Mouse (Mus musculus): ENCODE results near the gene Pnkd. TPM values are rescaled to one million over a fixed set of nuclear protein-coding genes. Genes with fewer than 3 reads are reported as not detected.

Pnkd gene
- total and polyA plus RNA-seq, 3 experiments = 52.5 to 64.2 TPM; not detected in 1

- Histone ChIP-seq H3K27ac (ENCODE audit: control insufficient read depth, low read depth, low read length) (no peak overlapping the region), H3K4me3 (ENCODE audit: control insufficient read depth in 1 of 2, insufficient read depth in 1 of 2, low read depth in 2 of 2, low read length in 2 of 2) (no peak overlapping the region), H3K4me1 (ENCODE audit: control insufficient read depth in 1 of 2, insufficient read depth in 2 of 2, low read length in 2 of 2) (peaks cover 8 to 19% of the 10 kb centered on the region in 2 experiments), H3K9me3 (replicated peaks; ENCODE audit: insufficient read depth, low read length) (no peaks in the 10 kb centered on the region), H3K79me2 (ENCODE audit: control insufficient read depth, insufficient read depth, low read length, poor library complexity) (no peaks in the 10 kb centered on the region), H3K27me3 (ENCODE audit: control insufficient read depth in 1 of 2, insufficient read depth in 2 of 2, low read length in 2 of 2) (no peaks in the 10 kb centered on the region), H3K36me3 (ENCODE audit: control insufficient read depth in 1 of 2, insufficient read depth in 2 of 2, low read length in 2 of 2) (peaks cover 0 to 13% of the 10 kb centered on the region in 2 experiments; a peak in 2 of 4 replicates), H3K9ac (ENCODE audit: control insufficient read depth, low read depth, low read length, poor library complexity, severe bottlenecking) (no peak overlapping the region)
- TF ChIP-seq GATA1 (IDR thresholded peaks at IDR 0.05; ENCODE audit: low read depth, low read length) (no peak), MAFK (IDR thresholded peaks at IDR 0.05; ENCODE audit: borderline replicate concordance, low read depth, low read length) (no peak), ETS1 (IDR thresholded peaks at IDR 0.05; ENCODE audit: low read depth, low read length) (no peak), USF1 (IDR thresholded peaks at IDR 0.05; ENCODE audit: low read depth, low read length) (no peak), ZNF384 (IDR thresholded peaks at IDR 0.05; ENCODE audit: low read depth, low read length) (no peak)
- DNase-seq (ENCODE audit: low read depth, low spot score) = no peak
Observed at GRCm38 (mm10) chr1:74335436-74336170, 50.9 kb downstream of the Pnkd start.

- no peak overlapping the region for H3K4me3 ChIP-seq (ENCODE audit: control insufficient read depth in 1 of 2, insufficient read depth in 1 of 2, low read depth in 2 of 2, low read length in 2 of 2)
- no peaks in the 10 kb centered on the region for H3K36me3 ChIP-seq (ENCODE audit: control insufficient read depth in 1 of 2, insufficient read depth in 2 of 2, low read length in 2 of 2)
- DNase-seq (ENCODE audit: low read depth, low spot score) = no peak
- TF ChIP-seq USF2 (IDR thresholded peaks at IDR 0.05; ENCODE audit: borderline replicate concordance in 1 of 2, insufficient read depth in 1 of 2, low read depth in 1 of 2, low read length in 2 of 2) = no peak
- no peak for TF ChIP-seq MAX (IDR thresholded peaks at IDR 0.05; ENCODE audit: low read length)
- no peaks in the 10 kb centered on the region for H3K9me3 ChIP-seq (replicated peaks; ENCODE audit: insufficient read depth, low read length)
- no peaks in the 10 kb centered on the region for H3K27me3 ChIP-seq (ENCODE audit: control insufficient read depth in 1 of 2, insufficient read depth in 2 of 2, low read length in 2 of 2)
- H3K27ac ChIP-seq (ENCODE audit: control insufficient read depth, low read depth, low read length) = no peak overlapping the region
- H3K79me2 ChIP-seq (ENCODE audit: control insufficient read depth, insufficient read depth, low read length, poor library complexity) = no peaks in the 10 kb centered on the region
- peaks cover 2 to 4% of the 10 kb centered on the region in 2 experiments; a peak in 1 of 4 replicates for H3K4me1 ChIP-seq (ENCODE audit: control insufficient read depth in 1 of 2, insufficient read depth in 2 of 2, low read length in 2 of 2)
- no peak overlapping the region for H3K9ac ChIP-seq (ENCODE audit: control insufficient read depth, low read depth, low read length, poor library complexity, severe bottlenecking)
Observed at GRCm38 (mm10) chr1:74337241-74337771, 52.6 kb downstream of the Pnkd start.

- H3K27me3 ChIP-seq (ENCODE audit: control insufficient read depth in 1 of 2, insufficient read depth in 2 of 2, low read length in 2 of 2) = no peaks in the 10 kb centered on the region
- no peak overlapping the region for H3K27ac ChIP-seq (ENCODE audit: control insufficient read depth, low read depth, low read length)
- no peak for TF ChIP-seq ZC3H11A (IDR thresholded peaks at IDR 0.05; ENCODE audit: low read depth, low read length)
- no peak for TF ChIP-seq SMC3 (IDR thresholded peaks at IDR 0.05; ENCODE audit: low read depth, low read length)
- TF ChIP-seq GATA1 (IDR thresholded peaks at IDR 0.05; ENCODE audit: low read depth, low read length) = no peak
- TF ChIP-seq POLR2AphosphoS2 (IDR thresholded peaks at IDR 0.05; ENCODE audit: low read length) = no peak
- no peak for TF ChIP-seq CTCF (IDR thresholded peaks at IDR 0.05 in 2 of 3, conservative IDR thresholded peaks at IDR 0.05 in 1 of 3; ENCODE audit: control insufficient read depth in 1 of 3, insufficient read depth in 1 of 3, low read depth in 2 of 3, low read length in 3 of 3, poor library complexity in 1 of 3, severe bottlenecking in 1 of 3)
- no peak for TF ChIP-seq TCF12 (IDR thresholded peaks at IDR 0.05; ENCODE audit: low read depth, low read length)
- no peak for TF ChIP-seq E2F4 (IDR thresholded peaks at IDR 0.05; ENCODE audit: borderline replicate concordance, low read depth, low read length)
- no peak for TF ChIP-seq EP300 (IDR thresholded peaks at IDR 0.05; ENCODE audit: low read depth in 1 of 2, low read length in 2 of 2)
- TF ChIP-seq CHD2 (IDR thresholded peaks at IDR 0.05; ENCODE audit: low read length) = no peak
- TF ChIP-seq KAT2A (conservative IDR thresholded peaks at IDR 0.05; ENCODE audit: low read depth, low read length) = no peak
- no peak for TF ChIP-seq NELFE (IDR thresholded peaks at IDR 0.05; ENCODE audit: low read depth, low read length)
- TF ChIP-seq USF2 (IDR thresholded peaks at IDR 0.05; ENCODE audit: borderline replicate concordance in 1 of 2, insufficient read depth in 1 of 2, low read depth in 1 of 2, low read length in 2 of 2) = no peak
- no peak for TF ChIP-seq BHLHE40 (IDR thresholded peaks at IDR 0.05; ENCODE audit: borderline replicate concordance, low read depth, low read length)
- no peak for TF ChIP-seq MAX (IDR thresholded peaks at IDR 0.05; ENCODE audit: low read length)
- no peak for TF ChIP-seq UBTF (IDR thresholded peaks at IDR 0.05; ENCODE audit: borderline replicate concordance, insufficient read depth, low read depth, low read length)
- no peak for TF ChIP-seq NRF1 (IDR thresholded peaks at IDR 0.05; ENCODE audit: insufficient read depth, low read depth, low read length, poor library complexity, severe bottlenecking)
- no peak for TF ChIP-seq ETS1 (IDR thresholded peaks at IDR 0.05; ENCODE audit: low read depth, low read length)
- no peak for TF ChIP-seq MYB (IDR thresholded peaks at IDR 0.05; ENCODE audit: low read depth, low read length)
- no peaks in the 10 kb centered on the region for H3K79me2 ChIP-seq (ENCODE audit: control insufficient read depth, insufficient read depth, low read length, poor library complexity)
- H3K4me3 ChIP-seq (ENCODE audit: control insufficient read depth in 1 of 2, insufficient read depth in 1 of 2, low read depth in 2 of 2, low read length in 2 of 2) = no peak overlapping the region
- H3K4me1 ChIP-seq (ENCODE audit: control insufficient read depth in 1 of 2, insufficient read depth in 2 of 2, low read length in 2 of 2) = peaks cover 1 to 4% of the 10 kb centered on the region in 2 experiments; a peak in 1 of 4 replicates
- DNase-seq (ENCODE audit: low read depth, low spot score) = no peak
- no peak overlapping the region for H3K9ac ChIP-seq (ENCODE audit: control insufficient read depth, low read depth, low read length, poor library complexity, severe bottlenecking)
- H3K9me3 ChIP-seq (replicated peaks; ENCODE audit: insufficient read depth, low read length) = no peaks in the 10 kb centered on the region
- H3K36me3 ChIP-seq (ENCODE audit: control insufficient read depth in 1 of 2, insufficient read depth in 2 of 2, low read length in 2 of 2) = no peaks in the 10 kb centered on the region
Observed at GRCm38 (mm10) chr1:74338013-74338412, 53.3 kb downstream of the Pnkd start.

All from MEL (cell line).